Mouse (Mus musculus): ENCODE measurements around the gene Kcnrg. TPM values are rescaled to one million over a fixed set of nuclear protein-coding genes. Genes with fewer than 3 reads are reported as not detected.

Gene Kcnrg
- polyA plus RNA-seq, 1 experiment from 2014 or later = 1.4 TPM

DNA sequence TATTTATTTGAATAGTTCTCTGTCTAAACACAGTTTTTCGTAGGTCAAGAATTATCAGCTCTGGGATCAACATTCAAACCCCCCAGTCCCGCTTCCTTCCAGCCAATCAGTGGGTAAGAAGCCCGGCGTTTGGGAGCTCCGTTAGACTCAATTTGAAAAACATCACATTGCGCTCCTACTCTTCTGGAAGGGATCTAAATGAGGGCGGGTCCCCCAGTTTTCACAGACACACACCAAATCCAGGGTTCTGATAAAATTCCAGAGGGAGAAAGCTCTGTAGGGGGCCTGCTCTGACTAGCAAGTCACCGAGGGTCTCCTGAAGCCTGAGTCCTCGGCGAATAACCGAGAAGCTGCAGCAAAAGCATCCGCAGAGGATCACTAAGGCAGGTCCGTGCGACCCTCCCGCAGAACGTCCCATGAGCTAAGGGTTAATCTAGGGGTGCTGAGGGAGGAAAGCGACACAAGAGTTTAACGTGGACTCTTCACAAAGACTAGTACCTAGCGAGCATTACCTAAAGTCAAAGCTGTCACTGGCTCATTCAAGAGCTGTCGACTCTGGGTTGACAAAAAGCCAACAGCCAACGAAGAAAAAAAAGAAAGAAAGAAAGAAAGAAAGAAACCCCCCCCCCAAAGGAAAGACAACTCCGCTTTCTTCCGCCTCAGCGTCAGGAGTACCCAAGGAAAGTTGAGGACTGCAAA lies 40.1 kb downstream of the Kcnrg start:
- Histone ChIP-seq H3K9me3 (no peaks in the 10 kb centered on the region), H3K9ac (peak overlapping the region; percentile 95), H3K4me3 (peak overlapping the region; percentile 92), H3K27me3 (no peaks in the 10 kb centered on the region), H3K27ac (peak overlapping the region; percentile 98), H3K4me2 (peak overlapping the region; percentile 65), H3K36me3 (no peaks in the 10 kb centered on the region), H3K4me1 (peaks cover 12% of the 10 kb centered on the region)
- WGBS = under 1% methylated on average over 24 of the region's 24 CpGs
- no peak for ATAC-seq (ENCODE audit: borderline replicate concordance, extremely low read depth, low FRiP score, low TSS enrichment)

DNA sequence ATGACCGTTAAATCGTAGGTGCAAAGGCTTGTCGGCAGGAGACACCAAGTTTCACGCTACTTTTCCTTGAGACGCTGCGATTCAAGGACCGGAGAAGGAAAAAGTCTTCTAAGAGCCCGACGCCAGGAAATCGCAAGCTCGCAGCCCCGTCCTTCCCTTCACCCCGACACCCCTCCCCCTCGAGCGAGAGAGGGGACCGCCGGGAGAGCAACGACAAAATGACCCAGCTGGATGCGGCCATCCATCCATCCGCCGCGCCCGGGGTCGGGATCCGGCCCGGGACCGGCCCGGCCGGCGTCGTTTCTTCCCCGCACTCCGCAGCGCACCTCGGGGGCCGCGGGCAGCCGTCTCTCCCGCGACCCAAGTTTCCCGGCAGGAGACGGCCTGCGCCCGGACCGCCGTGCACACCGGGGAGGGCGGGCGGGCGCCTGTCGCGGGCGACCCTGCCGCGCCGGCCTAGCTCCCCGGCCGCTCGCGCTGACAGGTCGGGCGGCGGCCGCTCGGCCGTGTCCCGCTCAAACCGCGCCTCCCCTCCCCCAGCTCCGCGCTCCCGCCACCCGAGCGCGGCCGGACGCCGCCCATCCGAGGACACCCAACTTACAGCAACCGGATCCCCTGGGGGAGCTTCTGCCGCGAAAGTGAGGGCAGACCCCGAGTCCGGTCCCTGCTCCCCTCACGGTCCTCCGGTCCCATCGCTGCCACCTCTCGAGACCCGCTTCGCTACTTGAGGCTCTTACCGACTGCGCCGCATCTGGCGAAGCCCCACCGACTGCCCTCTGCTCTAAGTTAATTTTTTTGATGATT lies 40.8 kb downstream of the Kcnrg start:
- Histone ChIP-seq H3K27ac (peak overlapping the region; percentile 98), H3K27me3 (no peaks in the 10 kb centered on the region), H3K9me3 (no peaks in the 10 kb centered on the region), H3K36me3 (no peaks in the 10 kb centered on the region), H3K4me1 (peaks cover 12% of the 10 kb centered on the region), H3K9ac (peak overlapping the region; percentile 95), H3K4me2 (peak overlapping the region; percentile 65), H3K4me3 (peak overlapping the region; percentile 92)
- peak; percentile 78 for ATAC-seq (ENCODE audit: borderline replicate concordance, extremely low read depth, low FRiP score, low TSS enrichment)
- WGBS = under 1% methylated on average over 76 of the region's 95 CpGs

DNA sequence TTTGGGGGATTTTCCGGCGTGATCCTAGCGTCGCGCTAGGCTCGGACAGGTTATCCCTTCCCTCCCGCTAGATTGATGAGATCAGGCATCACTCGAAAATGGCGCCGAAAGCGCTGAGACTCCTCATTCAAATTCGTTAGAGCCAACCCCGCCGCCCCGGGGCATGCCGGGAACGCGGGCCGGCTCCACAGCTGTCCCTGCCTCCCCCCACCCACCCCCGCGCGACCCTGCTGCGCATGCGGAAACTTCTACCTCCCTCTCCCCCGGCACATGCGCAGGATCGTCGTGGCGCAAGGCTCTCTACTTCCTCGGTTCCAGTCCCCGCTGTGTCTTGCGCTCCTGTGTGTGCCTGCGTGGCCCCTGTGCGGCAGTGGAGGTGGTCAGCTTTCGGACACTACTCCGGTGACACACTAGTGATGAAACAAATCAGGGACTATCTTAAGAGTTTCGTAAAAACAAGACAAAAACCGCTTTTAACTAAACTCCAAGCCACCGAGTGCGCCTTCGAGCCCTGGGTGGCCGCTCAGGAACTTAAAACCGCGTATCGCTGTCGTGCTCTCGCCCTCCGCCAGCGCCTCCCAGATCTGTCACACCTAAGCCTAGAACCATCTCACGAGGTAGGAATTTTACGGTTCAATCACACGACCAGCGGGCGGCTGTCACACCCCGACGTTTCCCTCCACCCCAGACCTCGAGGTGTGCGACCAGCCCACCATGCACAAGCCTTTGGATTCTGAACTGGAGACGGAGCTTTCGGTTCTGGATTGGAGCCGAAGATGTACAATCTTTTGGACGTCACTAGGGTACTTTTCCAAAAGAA lies 41.6 kb downstream of the Kcnrg start:
- peak overlapping the region; percentile 95 for H3K9ac ChIP-seq
- H3K4me1 ChIP-seq = peaks cover 12% of the 10 kb centered on the region
- no peaks in the 10 kb centered on the region for H3K9me3 ChIP-seq
- H3K4me2 ChIP-seq = peak overlapping the region; percentile 65
- no peaks in the 10 kb centered on the region for H3K27me3 ChIP-seq
- whole genome bisulfite sequencing = 1% methylated on average over 62 of the region's 62 CpGs
- peak overlapping the region; percentile 92 for H3K4me3 ChIP-seq
- ATAC-seq (ENCODE audit: borderline replicate concordance, extremely low read depth, low FRiP score, low TSS enrichment) = peak; percentile 95
- H3K36me3 ChIP-seq = no peaks in the 10 kb centered on the region
- H3K27ac ChIP-seq = peak overlapping the region; percentile 98

DNA sequence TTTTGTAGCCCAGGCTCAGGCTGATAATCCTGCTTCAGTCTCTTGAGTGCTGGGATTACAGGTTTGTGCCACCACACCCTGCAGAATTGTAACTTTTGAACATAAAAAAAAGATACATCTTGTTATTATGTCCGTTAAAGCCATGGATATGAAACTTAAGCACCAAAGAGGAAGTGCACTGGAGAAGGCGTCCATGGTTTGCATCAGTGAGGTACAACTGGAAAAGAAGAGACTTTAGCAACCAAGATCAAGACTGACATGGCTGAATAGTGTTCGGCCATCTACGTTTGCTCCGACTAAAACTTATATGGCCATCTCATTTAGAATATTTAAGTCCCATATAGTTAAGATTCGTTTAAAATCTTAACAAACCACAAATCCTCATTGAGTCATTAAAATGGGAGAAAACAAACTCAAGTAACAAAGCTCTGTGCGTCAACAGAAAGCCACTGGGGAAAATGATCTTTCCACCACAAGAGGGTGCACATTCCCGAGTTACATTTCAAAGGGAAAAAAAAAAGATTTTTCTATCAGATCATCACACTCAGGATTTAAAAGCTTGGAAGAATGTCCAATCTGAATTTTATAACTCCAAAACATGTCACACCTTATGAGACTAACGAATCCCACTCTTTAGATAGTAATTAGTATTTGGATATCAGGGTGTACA lies 43.2 kb downstream of the Kcnrg start:
- no peak overlapping the region for H3K9ac ChIP-seq
- no peak overlapping the region for H3K4me3 ChIP-seq
- H3K36me3 ChIP-seq = no peaks in the 10 kb centered on the region
- no peaks in the 10 kb centered on the region for H3K9me3 ChIP-seq
- no peak for ATAC-seq (ENCODE audit: borderline replicate concordance, extremely low read depth, low FRiP score, low TSS enrichment)
- peaks cover 12% of the 10 kb centered on the region for H3K4me1 ChIP-seq
- H3K27me3 ChIP-seq = no peaks in the 10 kb centered on the region
- 30% methylated on average over 9 of the region's 9 CpGs for WGBS
- H3K4me2 ChIP-seq = 0 out of 2 replicates have a peak overlapping the region, but pooled peaks have one; percentile 65
- 0 out of 2 replicates have a peak overlapping the region, but pooled peaks have one; percentile 2 for H3K27ac ChIP-seq

- ATAC-seq (ENCODE audit: borderline replicate concordance, extremely low read depth, low FRiP score, low TSS enrichment) = no peak
- Histone ChIP-seq H3K9ac (no peak overlapping the region), H3K4me2 (no peak overlapping the region), H3K4me1 (no peaks in the 10 kb centered on the region), H3K27ac (no peak overlapping the region), H3K4me3 (no peak overlapping the region), H3K36me3 (no peaks in the 10 kb centered on the region), H3K27me3 (no peaks in the 10 kb centered on the region), H3K9me3 (no peaks in the 10 kb centered on the region)
- WGBS = 25% methylated on average over 2 of the region's 2 CpGs
Measured at GRCm38 (mm10) chr14:61656469-61656868, 49.2 kb downstream of the Kcnrg start.

GRCm38 (mm10) chr14:61661496-61661895 lies 54.2 kb downstream of the Kcnrg start:
- H3K9me3 ChIP-seq = no peaks in the 10 kb centered on the region
- 77% methylated on average over 1 of the region's 1 CpGs for WGBS
- no peak overlapping the region for H3K4me2 ChIP-seq
- H3K9ac ChIP-seq = no peak overlapping the region
- no peaks in the 10 kb centered on the region for H3K36me3 ChIP-seq
- H3K4me1 ChIP-seq = no peaks in the 10 kb centered on the region
- H3K4me3 ChIP-seq = no peak overlapping the region
- ATAC-seq (ENCODE audit: borderline replicate concordance, extremely low read depth, low FRiP score, low TSS enrichment) = no peak
- no peaks in the 10 kb centered on the region for H3K27me3 ChIP-seq
- no peak overlapping the region for H3K27ac ChIP-seq

GRCm38 (mm10) chr14:61662307-61662706 lies 55.0 kb downstream of the Kcnrg start:
- Histone ChIP-seq H3K4me3 (no peak overlapping the region), H3K9ac (no peak overlapping the region), H3K36me3 (no peaks in the 10 kb centered on the region), H3K9me3 (no peaks in the 10 kb centered on the region), H3K27me3 (no peaks in the 10 kb centered on the region), H3K27ac (no peak overlapping the region), H3K4me1 (no peaks in the 10 kb centered on the region), H3K4me2 (no peak overlapping the region)
- ATAC-seq (ENCODE audit: borderline replicate concordance, extremely low read depth, low FRiP score, low TSS enrichment) = no peak
- 77% methylated on average over 8 of the region's 8 CpGs for WGBS

MicroRNA genes within 50 kb of the gene (microRNA counts, 519-probe panel; counts per million panel counts)
- microRNA mmu-miR-15a (3,861 counts per million, percentile 95 among the panel's probes with 10 or more counts), microRNA mmu-miR-16 (4,687 counts per million, percentile 100 among the panel's probes with 10 or more counts)

Small RNAs within 50 kb of the gene (microRNA-seq; reads per million reads assigned to microRNA genes)
- gene Mir15a (4,956 reads per million, percentile 90 among the genes with 10 or more reads in this experiment), gene Mir16-1 (2,508 reads per million, percentile 84 among the genes with 10 or more reads in this experiment)

Other genes with a start within 250 kb of the Kcnrg start
- gene Ebpl, start 247.0 kb upstream of the Kcnrg start, polyA plus RNA-seq (2015; fragmentation: Nextera tagmentation; extraction: Ambion mirVana) = 8.6 and 8.7 TPM in 2 replicates
- 42.3 and 42.4 TPM in 2 replicates for gene Kpna3, start 167.6 kb upstream of the Kcnrg start, polyA plus RNA-seq (2015; fragmentation: Nextera tagmentation; extraction: Ambion mirVana)
- gene Spryd7, start 50.6 kb upstream of the Kcnrg start, polyA plus RNA-seq (2015; fragmentation: Nextera tagmentation; extraction: Ambion mirVana) = 19.7 and 22.6 TPM in 2 replicates
- 15.7 and 17.1 TPM in 2 replicates for gene Trim13, start 9.2 kb upstream of the Kcnrg start, polyA plus RNA-seq (2015; fragmentation: Nextera tagmentation; extraction: Ambion mirVana)